Mouse (Mus musculus) adrenal gland, postnatal 10 days (tissue): ENCODE results near the gene Iqschfp. TPM values are rescaled to one million over a fixed set of nuclear protein-coding genes. Genes with fewer than 3 reads are reported as not detected.

Experiments used
- DNase-seq: peaks from one replicate; pipeline ENCODE4 v3.0.0; 2021; ENCODE audit warnings: mixed read lengths
- total RNA-seq, 2 experiments: library from RNA; stranded (reverse); gene quantifications; 2 replicates each; pipeline ENCODE4 v1.2.3; 2021

Iqschfp gene
- total RNA-seq, 2 experiments from 2014 or later = not detected

GRCm38 (mm10) chr3:68574097-68574496, 682.1 kb downstream of the Iqschfp start:
- DNase-seq = no peak

DNA sequence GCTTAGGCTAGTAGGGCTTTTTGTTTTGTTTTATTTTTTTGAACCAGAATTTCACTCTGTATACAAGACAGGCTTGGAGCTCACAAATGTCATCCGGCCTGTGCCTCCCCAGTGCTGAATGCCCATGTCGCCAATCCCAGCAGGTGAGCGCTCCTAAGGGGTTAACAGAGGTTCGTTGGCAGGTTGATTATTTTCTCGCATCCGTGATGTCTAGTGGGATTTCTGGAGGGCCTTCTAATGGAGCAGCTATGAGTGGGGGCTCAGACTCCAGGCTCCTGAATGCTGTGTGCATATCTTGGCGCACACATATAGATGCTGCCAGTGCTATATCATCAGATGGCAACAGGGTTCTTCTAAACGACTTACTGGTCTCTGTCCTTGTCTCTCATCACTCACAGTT, 682.5 kb downstream of the Iqschfp start:
- no peak for DNase-seq

- DNase-seq = no peak
These were observed 683.8 kb downstream of the Iqschfp start for GRCm38 (mm10) chr3:68575636-68576340.

- DNase-seq = peak; percentile 44
These were observed 684.4 kb downstream of the Iqschfp start for GRCm38 (mm10) chr3:68576431-68576830.

DNA sequence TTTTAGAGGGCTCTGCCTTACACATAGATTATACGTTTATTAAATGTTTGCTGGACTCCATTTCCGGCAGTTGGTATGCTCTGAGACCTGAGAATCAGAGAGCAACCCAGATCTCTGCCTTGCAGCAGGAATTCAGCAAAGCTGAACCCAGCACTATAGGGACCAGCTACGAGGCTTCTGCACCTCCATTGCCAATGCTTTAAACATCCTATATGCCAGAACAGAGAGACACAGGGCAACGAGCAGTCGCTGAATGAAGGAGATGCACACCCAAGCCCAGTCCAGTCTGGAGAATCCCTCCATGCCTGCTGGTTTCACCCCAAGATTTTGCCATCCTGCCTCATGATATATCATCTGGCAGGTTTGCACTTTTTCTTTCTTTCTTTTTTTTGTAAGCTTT, 684.9 kb downstream of the Iqschfp start:
- DNase-seq = no peak

DNA sequence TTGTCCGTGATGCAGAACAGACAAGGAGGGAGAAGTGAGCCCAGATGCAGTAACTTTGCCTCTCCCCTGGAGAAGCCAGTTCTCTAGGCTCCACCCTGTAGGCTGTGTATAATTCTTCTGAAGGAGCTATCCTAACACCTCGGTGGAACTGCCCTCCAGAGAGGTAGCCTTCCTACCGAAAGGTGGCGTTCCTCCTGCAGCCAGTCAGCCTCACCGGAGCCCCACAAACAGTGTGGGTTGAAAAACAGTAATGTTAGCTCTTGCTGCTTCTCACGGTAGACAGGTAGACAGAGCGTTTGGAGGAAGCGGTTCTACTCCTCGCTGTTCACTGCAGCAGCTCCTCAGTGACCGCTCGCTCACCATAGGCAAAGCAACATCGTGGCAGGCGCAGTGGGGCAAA, 689.6 kb downstream of the Iqschfp start:
- DNase-seq = no peak

DNA sequence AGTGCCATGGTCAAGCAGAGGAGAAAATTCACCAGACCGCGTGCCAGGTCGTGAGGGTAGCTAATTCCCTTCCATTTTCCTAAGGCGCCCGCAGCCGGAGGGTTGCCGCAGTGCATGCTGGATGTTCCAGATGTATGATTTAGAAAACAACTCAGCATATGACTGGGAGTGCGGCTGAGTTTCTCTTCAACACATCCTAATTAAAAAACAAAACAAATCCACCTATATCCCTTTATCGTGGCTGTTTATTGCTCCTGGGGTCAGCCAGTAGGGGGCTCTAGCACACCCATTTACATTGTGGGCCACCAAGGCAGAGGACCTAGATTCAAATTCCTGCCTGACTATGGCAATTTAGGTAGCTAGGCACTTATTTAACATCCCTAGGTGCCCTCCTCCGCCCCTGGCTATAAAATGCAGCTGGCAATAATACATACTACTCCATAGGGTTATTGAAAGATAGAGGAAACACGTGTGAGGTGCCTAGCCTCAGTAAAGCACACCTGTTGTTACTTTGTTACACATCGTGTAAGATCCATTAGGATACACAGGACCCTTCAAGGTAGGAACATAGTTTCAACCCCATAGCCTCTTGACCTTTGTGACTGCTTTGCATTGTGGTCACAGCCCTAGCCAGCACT, 690.2 kb downstream of the Iqschfp start:
- DNase-seq = no peak

GRCm38 (mm10) chr3:68583031-68583693, 691.1 kb downstream of the Iqschfp start:
- DNase-seq = no peak

- peak; percentile 56 for DNase-seq
These were observed 691.9 kb downstream of the Iqschfp start for GRCm38 (mm10) chr3:68583771-68584511.

DNA sequence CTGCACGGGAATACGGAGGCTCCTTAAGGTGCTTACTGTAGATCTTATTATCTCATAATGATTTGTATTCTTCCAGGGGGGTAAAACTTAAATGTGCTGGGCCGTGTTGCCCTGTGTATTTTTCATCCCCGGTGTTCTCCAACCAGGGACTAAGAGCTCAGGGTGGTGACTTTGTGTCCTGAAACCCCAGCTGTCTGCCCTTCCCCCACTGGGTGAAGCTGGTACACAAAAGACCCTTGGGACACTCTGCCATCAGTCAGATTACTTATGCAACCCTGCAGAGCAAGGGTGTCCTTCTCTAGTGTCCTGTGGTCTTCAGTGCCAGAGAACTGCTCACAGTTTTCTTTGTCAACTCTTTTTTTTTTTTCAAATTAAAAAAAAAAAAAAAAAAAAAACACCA, 693.2 kb downstream of the Iqschfp start:
- no peak for DNase-seq

GRCm38 (mm10) chr3:68586646-68587064, 694.6 kb downstream of the Iqschfp start:
- no peak for DNase-seq

- no peak for DNase-seq
These were observed 695.7 kb downstream of the Iqschfp start for GRCm38 (mm10) chr3:68587567-68588245.

GRCm38 (mm10) chr3:68589220-68589840, 697.3 kb downstream of the Iqschfp start:
- DNase-seq = no peak

DNA sequence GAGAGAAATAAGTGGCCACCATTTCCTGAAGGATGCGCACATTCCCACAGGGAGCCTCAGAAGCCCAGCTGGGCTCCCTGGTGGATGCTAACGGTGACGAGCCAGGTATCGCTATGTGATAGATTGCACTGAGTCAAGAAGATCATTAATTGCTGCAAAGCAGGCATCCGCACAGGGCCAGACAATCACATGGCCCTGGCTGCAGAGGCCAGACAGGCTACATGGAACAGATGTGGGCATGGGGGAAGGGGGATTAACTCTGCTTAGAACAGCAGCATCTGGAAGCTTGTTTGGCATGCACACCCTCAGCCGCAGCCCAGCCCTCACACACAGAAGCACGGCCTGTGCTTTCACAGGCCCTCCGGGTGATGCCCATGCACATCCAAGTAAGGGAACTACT, 698.4 kb downstream of the Iqschfp start:
- no peak for DNase-seq

GRCm38 (mm10) chr3:68592575-68592974, 700.5 kb downstream of the Iqschfp start:
- no peak for DNase-seq

- DNase-seq = no peak
These were observed 701.2 kb downstream of the Iqschfp start for GRCm38 (mm10) chr3:68593073-68593867.

GRCm38 (mm10) chr3:68595316-68595925, 703.4 kb downstream of the Iqschfp start:
- DNase-seq = no peak

DNA sequence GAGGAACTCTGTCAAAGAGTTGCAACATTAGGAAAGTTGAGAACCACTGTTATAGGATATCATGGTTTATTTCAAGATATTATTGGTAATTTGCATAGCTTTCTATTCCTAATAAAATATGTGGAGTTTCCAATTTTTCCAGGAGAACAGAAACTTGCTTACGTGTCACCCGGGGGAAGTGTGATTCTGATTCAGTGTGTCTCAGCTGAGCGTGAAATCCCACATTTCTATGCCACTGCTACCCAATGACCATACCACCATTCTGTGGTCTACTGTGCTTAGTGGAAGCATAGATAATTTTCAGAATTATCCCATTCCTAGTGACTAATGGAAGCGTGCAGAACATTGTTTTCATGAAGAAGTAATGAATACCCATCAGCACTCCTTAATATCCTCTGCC, 704.9 kb downstream of the Iqschfp start:
- no peak for DNase-seq

DNA sequence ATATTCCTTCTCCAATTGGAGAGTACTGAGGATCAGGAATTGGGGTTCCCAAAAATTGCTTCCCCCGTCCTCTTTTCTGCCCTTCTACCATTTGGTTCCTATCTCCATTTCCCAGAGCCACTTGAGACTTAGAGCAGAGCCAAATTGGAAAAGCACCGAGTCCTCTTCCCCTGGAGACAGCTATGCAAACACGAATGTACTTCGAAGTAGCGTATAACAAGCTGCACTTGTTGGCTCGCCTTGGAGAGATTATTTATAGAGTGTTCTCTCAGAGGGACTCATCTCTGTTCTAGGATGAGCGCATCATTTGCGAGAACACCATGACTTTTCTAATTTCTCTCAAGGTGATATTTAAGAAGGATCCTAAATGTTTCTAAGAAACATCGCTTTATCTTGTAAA, 710.9 kb downstream of the Iqschfp start:
- no peak for DNase-seq

DNA sequence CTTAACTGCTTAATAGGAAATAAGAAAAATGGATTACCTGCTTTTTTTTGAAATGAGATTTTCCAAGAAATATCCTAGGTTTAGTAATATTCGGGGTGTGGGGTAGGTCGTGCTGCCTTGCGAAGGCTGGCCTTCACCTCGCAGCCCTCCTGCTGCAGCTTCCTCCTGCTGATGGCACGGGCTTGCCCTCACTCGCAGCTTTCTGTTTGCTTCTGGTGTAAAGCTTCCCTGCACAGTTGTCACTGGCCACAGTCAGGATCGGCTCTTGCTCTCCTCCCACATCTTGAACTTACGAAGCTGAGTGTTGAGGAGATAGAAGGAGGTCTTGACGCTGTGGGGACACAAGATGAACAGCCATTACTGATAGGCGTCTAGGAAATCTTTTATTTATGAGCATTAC, 712.4 kb downstream of the Iqschfp start:
- DNase-seq = no peak
